Mouse (Mus musculus) spleen, adult 2 months (tissue): Measurements from ENCODE around the gene Slit3. TPM values are rescaled to one million over a fixed set of nuclear protein-coding genes. Genes with fewer than 3 reads are reported as not detected.

ENCODE experiments used
- DNase-seq, 2 experiments: peaks; one replicate each; pipeline versions ENCODE4 v3.0.0 to v3.0.0-alpha.2; 2012 to 2021; ENCODE audit warnings: low spot score in 2 of 2, low read depth in 1 of 2
- H3K27ac ChIP-seq: fragments of 200-500 bp; 2 replicates; pipeline ENCODE4 v1.5.1; 2012; ENCODE audit warnings: low read length, inconsistent platforms; ENCODE audit not compliant: insufficient read depth
- H3K27me3 ChIP-seq: fragments of 200-500 bp; 2 replicates; pipeline ENCODE4 v1.6.1; 2012; ENCODE audit warnings: mild to moderate bottlenecking, moderate library complexity, low read length, inconsistent platforms; ENCODE audit not compliant: control insufficient read depth, insufficient read depth
- H3K36me3 ChIP-seq: fragments of 200-500 bp; 2 replicates; pipeline ENCODE4 v1.6.1; 2012; ENCODE audit warnings: mild to moderate bottlenecking, low read length, inconsistent platforms; ENCODE audit not compliant: control insufficient read depth, insufficient read depth
- H3K4me1 ChIP-seq: fragments of 200-500 bp; 2 replicates; pipeline ENCODE4 v1.6.1; 2011; ENCODE audit warnings: inconsistent platforms; ENCODE audit not compliant: control insufficient read depth, insufficient read depth, insufficient read length
- H3K4me3 ChIP-seq: fragments of 200-500 bp; 2 replicates; pipeline ENCODE4 v1.5.1; 2011; ENCODE audit warnings: mild to moderate bottlenecking, inconsistent platforms; ENCODE audit not compliant: insufficient read depth, insufficient read length; ENCODE audit errors: extremely low read depth
- CTCF ChIP-seq: fragments of 200-500 bp; IDR thresholded peaks from 2 replicates; pipeline ENCODE4 v1.5.1; 2011; ENCODE audit warnings: mild to moderate bottlenecking, inconsistent platforms; ENCODE audit not compliant: insufficient read depth, insufficient read length, insufficient replicate concordance; ENCODE audit errors: extremely low read depth
- POLR2A ChIP-seq: fragments of 200-500 bp; IDR thresholded peaks from 2 replicates; pipeline ENCODE4 v1.6.1; 2011; ENCODE audit warnings: low read depth, low read length, inconsistent platforms
- WGBS: fragments of 180-500 bp; shearing (Covaris S2); methylation state at CpG from one replicate; pipeline ENCODE4 v1.1.7; 2018; 5-methylcytosine and 5-hydroxymethylcytosine counted together
- polyA plus RNA-seq: library from polyadenylated mRNA; depleted of rRNA; stranded (reverse); fragments of >200 nt; gene quantifications from 2 replicates; pipeline ENCODE4 v1.2.3, GENCODE M21; 2012

Slit3 gene
- polyA plus RNA-seq, 1 experiment = 6.6 TPM

GRCm38 (mm10) chr11:35437510-35437909, 316.5 kb downstream of the Slit3 start:
- Histone ChIP-seq H3K4me3 (no peak overlapping the region), H3K36me3 (no peaks in the 10 kb centered on the region), H3K27me3 (no peaks in the 10 kb centered on the region), H3K27ac (no peak overlapping the region), H3K4me1 (no peaks in the 10 kb centered on the region)
- TF ChIP-seq POLR2A (no peak), CTCF (no peak)
- WGBS = 91% methylated on average over 6 of the region's 6 CpGs
- no peak for DNase-seq

GRCm38 (mm10) chr11:35440186-35440585, 319.2 kb downstream of the Slit3 start:
- TF ChIP-seq POLR2A = no peak
- TF ChIP-seq CTCF = no peak
- Histone ChIP-seq H3K27me3 (no peaks in the 10 kb centered on the region), H3K4me1 (no peaks in the 10 kb centered on the region), H3K27ac (no peak overlapping the region), H3K36me3 (no peaks in the 10 kb centered on the region), H3K4me3 (no peak overlapping the region)
- DNase-seq = no peak
- 86% methylated on average over 11 of the region's 11 CpGs for whole genome bisulfite sequencing

- 87% methylated on average over 6 of the region's 6 CpGs for WGBS
- Histone ChIP-seq H3K27ac (no peak overlapping the region), H3K27me3 (no peaks in the 10 kb centered on the region), H3K36me3 (no peaks in the 10 kb centered on the region), H3K4me3 (no peak overlapping the region), H3K4me1 (no peaks in the 10 kb centered on the region)
- TF ChIP-seq POLR2A (no peak), CTCF (no peak)
- DNase-seq = no peak
These were observed 323.6 kb downstream of the Slit3 start for GRCm38 (mm10) chr11:35444489-35445100.

GRCm38 (mm10) chr11:35447951-35448350, 326.9 kb downstream of the Slit3 start:
- Histone ChIP-seq H3K36me3 (no peaks in the 10 kb centered on the region), H3K27ac (no peak overlapping the region), H3K27me3 (no peaks in the 10 kb centered on the region), H3K4me1 (no peaks in the 10 kb centered on the region), H3K4me3 (no peak overlapping the region)
- 49% methylated on average over 9 of the region's 9 CpGs for WGBS
- TF ChIP-seq CTCF = no peak
- TF ChIP-seq POLR2A = no peak
- DNase-seq = no peak

GRCm38 (mm10) chr11:35449199-35449598, 328.2 kb downstream of the Slit3 start:
- no peak for DNase-seq
- WGBS = 86% methylated on average over 6 of the region's 6 CpGs
- Histone ChIP-seq H3K36me3 (no peaks in the 10 kb centered on the region), H3K27me3 (no peaks in the 10 kb centered on the region), H3K27ac (no peak overlapping the region), H3K4me1 (no peaks in the 10 kb centered on the region), H3K4me3 (no peak overlapping the region)
- no peak for TF ChIP-seq CTCF
- no peak for TF ChIP-seq POLR2A

GRCm38 (mm10) chr11:35451636-35452035, 330.6 kb downstream of the Slit3 start:
- no peaks in the 10 kb centered on the region for H3K27me3 ChIP-seq
- 42% methylated on average over 4 of the region's 4 CpGs for WGBS
- H3K36me3 ChIP-seq = no peaks in the 10 kb centered on the region
- H3K27ac ChIP-seq = no peak overlapping the region
- H3K4me1 ChIP-seq = no peaks in the 10 kb centered on the region
- peak; percentile 82; the same call in 1 of the 2 replicates for TF ChIP-seq CTCF
- no peak for TF ChIP-seq POLR2A
- no peak overlapping the region for H3K4me3 ChIP-seq
- DNase-seq = peak; percentile 4 to 42

GRCm38 (mm10) chr11:35452413-35452812, 331.4 kb downstream of the Slit3 start:
- TF ChIP-seq POLR2A (no peak), CTCF (no peak)
- Histone ChIP-seq H3K36me3 (no peaks in the 10 kb centered on the region), H3K27me3 (no peaks in the 10 kb centered on the region), H3K4me3 (no peak overlapping the region), H3K27ac (no peak overlapping the region), H3K4me1 (no peaks in the 10 kb centered on the region)
- WGBS = 74% methylated on average over 5 of the region's 5 CpGs
- no peak for DNase-seq
